Mouse (Mus musculus) neural tube, embryonic 15.5 days (tissue): Measurements from ENCODE around the gene Srd5a1. TPM values are rescaled to one million over a fixed set of nuclear protein-coding genes. Genes with fewer than 3 reads are reported as not detected.
"Not testable (repeated sequence)": the region's sequence is repeated elsewhere in the genome, so short reads cannot be mapped to it uniquely, and the experiment has no call there.

Experiments used
- ATAC-seq: fragments of 200-750 bp; cut with Nextera tagmentation; 2 replicates; pipeline ENCODE4 v1.8.0; 2017; ENCODE audit warnings: mild to moderate bottlenecking, moderate TSS enrichment, moderate library complexity; ENCODE audit not compliant: low FRiP score
- H3K27ac ChIP-seq: fragments of 300-500 bp; sonication (generic); replicated peaks from 2 replicates; pipeline ENCODE4 v1.5.1; 2015; ENCODE audit warnings: mild to moderate bottlenecking, inconsistent platforms
- H3K27me3 ChIP-seq: fragments of 300-500 bp; sonication (generic); replicated peaks from 2 replicates; pipeline ENCODE4 v1.6.1; 2015; ENCODE audit warnings: inconsistent platforms
- H3K36me3 ChIP-seq: fragments of 300-500 bp; sonication (generic); 2 replicates; pipeline ENCODE4 v1.6.1; 2015; ENCODE audit warnings: inconsistent platforms
- H3K4me1 ChIP-seq: fragments of 300-500 bp; sonication (generic); 2 replicates; pipeline ENCODE4 v1.6.1; 2015; ENCODE audit warnings: inconsistent platforms
- H3K4me2 ChIP-seq: fragments of 300-500 bp; sonication (generic); 2 replicates; pipeline ENCODE4 v1.6.1; 2015; ENCODE audit warnings: inconsistent platforms, mild to moderate bottlenecking, moderate library complexity
- H3K4me3 ChIP-seq: fragments of 300-500 bp; sonication (generic); replicated peaks from 2 replicates; pipeline ENCODE4 v1.5.1; 2015; ENCODE audit warnings: mild to moderate bottlenecking, inconsistent platforms
- H3K9ac ChIP-seq: fragments of 300-500 bp; sonication (generic); replicated peaks from 2 replicates; pipeline ENCODE4 v1.6.1; 2015; ENCODE audit warnings: mild to moderate bottlenecking, inconsistent platforms
- H3K9me3 ChIP-seq: fragments of 300-500 bp; sonication (generic); replicated peaks from 2 replicates; pipeline ENCODE4 v1.6.1; 2016; ENCODE audit warnings: inconsistent platforms
- WGBS: fragments of 180-500 bp; shearing (Covaris S2); methylation state at CpG from one replicate; pipeline ENCODE4 v1.1.7; 2015; ENCODE audit warnings: mixed read lengths; 5-methylcytosine and 5-hydroxymethylcytosine counted together
- polyA plus RNA-seq: library from polyadenylated mRNA; unstranded; fragments of >200 nt; fragmentation: Nextera tagmentation; extraction: Ambion mirVana; gene quantifications from 2 replicates; pipeline ENCODE4 v1.2.1, GENCODE M21; 2015

The Srd5a1 gene
- polyA plus RNA-seq, 1 experiment from 2014 or later, result 26.4 TPM

GRCm38 (mm10) chr13:69616716-69617115 lies 5.5 kb upstream of the Srd5a1 start:
- Histone ChIP-seq H3K27ac (no peak overlapping the region), H3K4me2 (no peak overlapping the region), H3K27me3 (no peaks in the 10 kb centered on the region), H3K4me3 (no peak overlapping the region), H3K9ac (no peak overlapping the region), H3K9me3 (no peaks in the 10 kb centered on the region), H3K4me1 (peaks cover 10% of the 10 kb centered on the region), H3K36me3 (peaks cover 71% of the 10 kb centered on the region)
- 90% methylated on average over 6 of the region's 6 CpGs for WGBS
- no peak for ATAC-seq

GRCm38 (mm10) chr13:69612175-69612544 lies 918 bp upstream of the Srd5a1 start:
- no peak; the same call in 1 of the 2 replicates for ATAC-seq
- peak overlapping the region; percentile 84 for H3K27ac ChIP-seq
- H3K9ac ChIP-seq, result peak overlapping the region; percentile 68
- H3K4me3 ChIP-seq, result peak overlapping the region; percentile 99
- peaks cover 36% of the 10 kb centered on the region for H3K36me3 ChIP-seq
- H3K4me1 ChIP-seq, result peaks cover 16% of the 10 kb centered on the region
- WGBS, result under 1% methylated on average over 24 of the region's 24 CpGs
- H3K9me3 ChIP-seq, result no peaks in the 10 kb centered on the region
- H3K4me2 ChIP-seq, result peak overlapping the region; percentile 96
- H3K27me3 ChIP-seq, result no peaks in the 10 kb centered on the region

- peak; percentile 2; the same call in 1 of the 2 replicates for ATAC-seq
- H3K9me3 ChIP-seq, result no peaks in the 10 kb centered on the region
- H3K4me3 ChIP-seq, result peak overlapping the region; percentile 99
- H3K36me3 ChIP-seq, result peaks cover 23% of the 10 kb centered on the region
- peak overlapping the region; percentile 84 for H3K27ac ChIP-seq
- H3K9ac ChIP-seq, result peak overlapping the region; percentile 63
- H3K27me3 ChIP-seq, result no peaks in the 10 kb centered on the region
- under 1% methylated on average over 40 of the region's 40 CpGs for WGBS
- peak overlapping the region; percentile 96 for H3K4me2 ChIP-seq
- peaks cover 16% of the 10 kb centered on the region for H3K4me1 ChIP-seq
Measured at GRCm38 (mm10) chr13:69610751-69611397, 368 bp downstream of the Srd5a1 start.

- no peak for ATAC-seq
- no peak overlapping the region for H3K9ac ChIP-seq
- no peaks in the 10 kb centered on the region for H3K9me3 ChIP-seq
- H3K4me1 ChIP-seq, result peaks cover 16% of the 10 kb centered on the region
- H3K27me3 ChIP-seq, result no peaks in the 10 kb centered on the region
- no peak overlapping the region for H3K4me3 ChIP-seq
- 89% methylated on average over 8 of the region's 8 CpGs for WGBS
- H3K36me3 ChIP-seq, result peaks cover 4% of the 10 kb centered on the region
- no peak overlapping the region for H3K4me2 ChIP-seq
- no peak overlapping the region for H3K27ac ChIP-seq
Measured at GRCm38 (mm10) chr13:69608734-69609133, 2.5 kb downstream of the Srd5a1 start.

- no peaks in the 10 kb centered on the region for H3K4me1 ChIP-seq
- ATAC-seq, result no peak
- H3K27me3 ChIP-seq, result no peaks in the 10 kb centered on the region
- H3K9me3 ChIP-seq, result no peaks in the 10 kb centered on the region
- H3K27ac ChIP-seq, result no peak overlapping the region
- H3K36me3 ChIP-seq, result no peaks in the 10 kb centered on the region
- H3K9ac ChIP-seq, result no peak overlapping the region
- H3K4me2 ChIP-seq, result no peak overlapping the region
- H3K4me3 ChIP-seq, result no peak overlapping the region
- WGBS, result 88% methylated on average over 1 of the region's 1 CpGs
Measured at GRCm38 (mm10) chr13:69604670-69605069, 6.6 kb downstream of the Srd5a1 start.

- no peak overlapping the region for H3K9ac ChIP-seq
- no peak overlapping the region for H3K4me2 ChIP-seq
- no peaks in the 10 kb centered on the region for H3K4me1 ChIP-seq
- H3K36me3 ChIP-seq, result no peaks in the 10 kb centered on the region
- no peak for ATAC-seq
- H3K4me3 ChIP-seq, result no peak overlapping the region
- WGBS, result 94% methylated on average over 5 of the region's 5 CpGs
- no peak overlapping the region for H3K27ac ChIP-seq
- H3K9me3 ChIP-seq, result no peaks in the 10 kb centered on the region
- H3K27me3 ChIP-seq, result no peaks in the 10 kb centered on the region
Measured at GRCm38 (mm10) chr13:69601321-69601720, 9.9 kb downstream of the Srd5a1 start.

- not testable (repeated sequence) for H3K36me3 ChIP-seq, H3K4me2 ChIP-seq, H3K4me3 ChIP-seq, H3K9ac ChIP-seq, H3K27ac ChIP-seq, ATAC-seq, H3K27me3 ChIP-seq, H3K4me1 ChIP-seq, H3K9me3 ChIP-seq
- WGBS, result 93% methylated on average over 5 of the region's 5 CpGs
Measured at GRCm38 (mm10) chr13:69600863-69601262, 10.4 kb downstream of the Srd5a1 start.

- Histone ChIP-seq H3K36me3 (no peaks in the 10 kb centered on the region), H3K9ac (no peak overlapping the region), H3K4me1 (no peaks in the 10 kb centered on the region), H3K4me2 (no peak overlapping the region), H3K27ac (no peak overlapping the region), H3K9me3 (no peaks in the 10 kb centered on the region), H3K4me3 (no peak overlapping the region), H3K27me3 (no peaks in the 10 kb centered on the region)
- no peak for ATAC-seq
- WGBS, result 94% methylated on average over 10 of the region's 10 CpGs
Measured at GRCm38 (mm10) chr13:69598867-69599266, 12.4 kb downstream of the Srd5a1 start.

- Histone ChIP-seq H3K9me3 (no peaks in the 10 kb centered on the region), H3K27ac (no peak overlapping the region), H3K4me1 (no peaks in the 10 kb centered on the region), H3K4me2 (no peak overlapping the region), H3K36me3 (no peaks in the 10 kb centered on the region), H3K9ac (no peak overlapping the region), H3K4me3 (no peak overlapping the region), H3K27me3 (no peaks in the 10 kb centered on the region)
- ATAC-seq, result no peak
- 100% methylated on average over 2 of the region's 2 CpGs for WGBS
Measured at GRCm38 (mm10) chr13:69596515-69596914, 14.7 kb downstream of the Srd5a1 start.

GRCm38 (mm10) chr13:69595911-69596310 lies 15.3 kb downstream of the Srd5a1 start:
- no peaks in the 10 kb centered on the region for H3K4me1 ChIP-seq
- no peaks in the 10 kb centered on the region for H3K36me3 ChIP-seq
- H3K9me3 ChIP-seq, result no peaks in the 10 kb centered on the region
- no peak overlapping the region for H3K27ac ChIP-seq
- H3K9ac ChIP-seq, result no peak overlapping the region
- ATAC-seq, result no peak
- H3K27me3 ChIP-seq, result no peaks in the 10 kb centered on the region
- WGBS, result 91% methylated on average over 6 of the region's 6 CpGs
- H3K4me2 ChIP-seq, result no peak overlapping the region
- no peak overlapping the region for H3K4me3 ChIP-seq

GRCm38 (mm10) chr13:69594577-69595256 lies 16.5 kb downstream of the Srd5a1 start:
- no peaks in the 10 kb centered on the region for H3K36me3 ChIP-seq
- H3K9me3 ChIP-seq, result no peaks in the 10 kb centered on the region
- ATAC-seq, result no peak
- H3K9ac ChIP-seq, result no peak overlapping the region
- WGBS, result 85% methylated on average over 7 of the region's 7 CpGs
- H3K27me3 ChIP-seq, result no peaks in the 10 kb centered on the region
- no peaks in the 10 kb centered on the region for H3K4me1 ChIP-seq
- H3K4me3 ChIP-seq, result no peak overlapping the region
- no peak overlapping the region for H3K4me2 ChIP-seq
- no peak overlapping the region for H3K27ac ChIP-seq

- Histone ChIP-seq H3K27ac (no peak overlapping the region), H3K4me1 (no peaks in the 10 kb centered on the region), H3K36me3 (no peaks in the 10 kb centered on the region), H3K9ac (no peak overlapping the region), H3K4me2 (no peak overlapping the region), H3K4me3 (no peak overlapping the region), H3K9me3 (no peaks in the 10 kb centered on the region), H3K27me3 (no peaks in the 10 kb centered on the region)
- no peak for ATAC-seq
- WGBS, result 86% methylated on average over 8 of the region's 8 CpGs
Measured at GRCm38 (mm10) chr13:69593453-69593852, 17.8 kb downstream of the Srd5a1 start.
